Mouse (Mus musculus) kidney, adult 2 months (tissue): ENCODE measurements around the gene Gm5478. TPM values are rescaled to one million over a fixed set of nuclear protein-coding genes. Genes with fewer than 3 reads are reported as not detected.
"Not testable (repeated sequence)": the region's sequence is repeated elsewhere in the genome, so short reads cannot be mapped to it uniquely, and the experiment has no call there.

Source experiments
- DNase-seq: peaks from one replicate; pipeline ENCODE4 v3.0.0; 2021
- H3K27ac ChIP-seq: fragments of 200-500 bp; 2 replicates; pipeline ENCODE4 v1.5.1; 2012; ENCODE audit warnings: low read depth, low read length, control low read depth, inconsistent platforms; ENCODE audit not compliant: insufficient read depth
- H3K27me3 ChIP-seq: fragments of 200-500 bp; replicated peaks from 2 replicates; pipeline ENCODE4 v1.6.1; 2012; ENCODE audit warnings: mild to moderate bottlenecking, moderate library complexity, low read length, inconsistent platforms; ENCODE audit not compliant: control insufficient read depth, insufficient read depth
- H3K36me3 ChIP-seq: fragments of 200-500 bp; 2 replicates; pipeline ENCODE4 v1.6.1; 2012; ENCODE audit warnings: mild to moderate bottlenecking, moderate library complexity, low read length, inconsistent platforms; ENCODE audit not compliant: control insufficient read depth, insufficient read depth
- H3K4me1 ChIP-seq: fragments of 200-500 bp; 2 replicates; pipeline ENCODE4 v1.6.1; 2011; ENCODE audit warnings: low read length; ENCODE audit not compliant: control insufficient read depth, insufficient read depth
- H3K4me3 ChIP-seq: fragments of 200-500 bp; 2 replicates; pipeline ENCODE4 v1.5.1; 2011; ENCODE audit warnings: mild to moderate bottlenecking, low read depth, low read length, control low read depth; ENCODE audit not compliant: insufficient read depth
- CTCF ChIP-seq: fragments of 200-500 bp; conservative IDR thresholded peaks from 2 replicates; pipeline ENCODE4 v1.5.1; 2011; ENCODE audit warnings: low read depth, mild to moderate bottlenecking, control low read depth, low read length, moderate library complexity, mixed read lengths; ENCODE audit not compliant: insufficient read depth, insufficient read length
- POLR2A ChIP-seq: fragments of 200-500 bp; IDR thresholded peaks from one replicate; pipeline ENCODE4 v1.6.1; 2011; ENCODE audit warnings: low read depth, low read length, control low read depth
- WGBS: fragments of 180-500 bp; shearing (Covaris S2); methylation state at CpG from one replicate; pipeline ENCODE4 v1.1.7; 2018; 5-methylcytosine and 5-hydroxymethylcytosine counted together
- polyA plus RNA-seq: library from polyadenylated mRNA; depleted of rRNA; stranded (reverse); fragments of >200 nt; gene quantifications from 2 replicates; pipeline ENCODE4 v1.2.3, GENCODE M21; 2012; rRNA removed

Gm5478 gene
- polyA plus RNA-seq, result not detected in 2 replicates

GRCm38 (mm10) chr15:101647280-101647679 lies at the start of gene Gm5478:
TSS of gene Gm5478 (minus strand) at chr15:101647380.
- no peak for TF ChIP-seq POLR2A
- no peak for TF ChIP-seq CTCF
- WGBS, result 74% methylated on average over 3 of the region's 3 CpGs
- Histone ChIP-seq H3K4me1 (no peaks in the 10 kb centered on the region), H3K4me3 (no peak within 1 kb of the TSS), H3K27ac (no peak within 1 kb of the TSS), H3K27me3 (no peaks in the 10 kb centered on the region), H3K36me3 (no peaks in the 10 kb centered on the region)
- no peak for DNase-seq

GRCm38 (mm10) chr15:101694207-101694606 lies 47.0 kb upstream of the Gm5478 start, which contains the start of gene Krt6a:
TSS of gene Krt6a (minus strand) at chr15:101694307.
- TF ChIP-seq CTCF (no peak), POLR2A (no peak)
- no peaks in the 10 kb centered on the region for H3K27me3 ChIP-seq
- DNase-seq, result no peak
- 85% methylated on average over 5 of the region's 5 CpGs for WGBS
- H3K4me1 ChIP-seq, result no peaks in the 10 kb centered on the region
- H3K4me3 ChIP-seq, result no peak within 1 kb of the TSS
- H3K36me3 ChIP-seq, result no peaks in the 10 kb centered on the region
- no peak within 1 kb of the TSS for H3K27ac ChIP-seq

GRCm38 (mm10) chr15:101690460-101690859 lies 43.3 kb upstream of the Gm5478 start:
- not testable (repeated sequence) for H3K4me3 ChIP-seq, DNase-seq, H3K27ac ChIP-seq, H3K27me3 ChIP-seq, H3K4me1 ChIP-seq, H3K36me3 ChIP-seq
- WGBS, result 45% methylated on average over 5 of the region's 5 CpGs

GRCm38 (mm10) chr15:101688161-101688560 lies 41.0 kb upstream of the Gm5478 start:
- no peaks in the 10 kb centered on the region for H3K36me3 ChIP-seq
- 74% methylated on average over 2 of the region's 2 CpGs for WGBS
- H3K4me1 ChIP-seq, result no peaks in the 10 kb centered on the region
- no peak overlapping the region for H3K27ac ChIP-seq
- H3K4me3 ChIP-seq, result no peak overlapping the region
- H3K27me3 ChIP-seq, result no peaks in the 10 kb centered on the region; the same call in 1 of the 2 replicates
- TF ChIP-seq POLR2A (no peak), CTCF (no peak)
- DNase-seq, result no peak

- WGBS, result 94% methylated on average over 2 of the region's 2 CpGs
- H3K4me3 ChIP-seq, result no peak within 1 kb of the TSS
- no peaks in the 10 kb centered on the region for H3K36me3 ChIP-seq
- no peaks in the 10 kb centered on the region for H3K27me3 ChIP-seq
- no peak within 1 kb of the TSS for H3K27ac ChIP-seq
- no peak for TF ChIP-seq CTCF
- no peak for TF ChIP-seq POLR2A
- H3K4me1 ChIP-seq, result no peaks in the 10 kb centered on the region
- no peak for DNase-seq
Observed at GRCm38 (mm10) chr15:101680187-101680586, 33.0 kb upstream of the Gm5478 start, which contains the start of gene Krt6b. TSS of gene Krt6b (minus strand) at chr15:101680287.

GRCm38 (mm10) chr15:101675978-101676377 lies 28.8 kb upstream of the Gm5478 start:
- Histone ChIP-seq H3K4me1 (no peaks in the 10 kb centered on the region), H3K27ac (no peak overlapping the region), H3K36me3 (no peaks in the 10 kb centered on the region), H3K4me3 (no peak overlapping the region), H3K27me3 (no peaks in the 10 kb centered on the region)
- TF ChIP-seq POLR2A (no peak), CTCF (no peak)
- WGBS, result 70% methylated on average over 1 of the region's 1 CpGs
- no peak for DNase-seq

- no peaks in the 10 kb centered on the region for H3K4me1 ChIP-seq
- 86% methylated on average over 5 of the region's 5 CpGs for WGBS
- no peak overlapping the region for H3K4me3 ChIP-seq
- no peak overlapping the region for H3K27ac ChIP-seq
- H3K27me3 ChIP-seq, result no peaks in the 10 kb centered on the region
- TF ChIP-seq CTCF (no peak), POLR2A (no peak)
- no peak for DNase-seq
- H3K36me3 ChIP-seq, result no peaks in the 10 kb centered on the region
Observed at GRCm38 (mm10) chr15:101652736-101653265, 5.6 kb upstream of the Gm5478 start.
